Mouse (Mus musculus) olfactory bulb, adult 2 months (tissue): Measurements from ENCODE around the gene Apba1.

Experiments used
- CTCF ChIP-seq: fragments of 200-500 bp; IDR thresholded peaks from 2 replicates; pipeline ENCODE4 v1.5.1; 2012; ENCODE audit warnings: low read depth, mild to moderate bottlenecking, low read length, moderate library complexity; ENCODE audit not compliant: insufficient read depth
- POLR2A ChIP-seq: fragments of 200-500 bp; IDR thresholded peaks from 2 replicates; pipeline ENCODE4 v1.6.1; 2012; ENCODE audit warnings: mild to moderate bottlenecking, low read depth, low read length, moderate library complexity; ENCODE audit not compliant: insufficient read depth

GRCm38 (mm10) chr19:23970374-23970773 is 211.7 kb downstream of the Apba1 start:
- TF ChIP-seq CTCF (no peak), POLR2A (no peak)
